Mouse (Mus musculus): ENCODE results near the gene Phf19. TPM values are rescaled to one million over a fixed set of nuclear protein-coding genes. Genes with fewer than 3 reads are reported as not detected.

The Phf19 gene
- total and polyA plus RNA-seq, 3 experiments, result 10.2 to 26.2 TPM; not detected in 1

GRCm38 (mm10) chr2:34961481-34962036, 47.7 kb upstream of the Phf19 start, which contains the start of gene Traf1:
TSS of gene Traf1 (minus strand) at chr2:34961772.
- Histone ChIP-seq H3K9me3 (replicated peaks; ENCODE audit: insufficient read depth, low read length) (no peaks in the 10 kb centered on the region), H3K27ac (ENCODE audit: control insufficient read depth, low read depth, low read length) (no peak within 1 kb of the TSS), H3K4me1 (ENCODE audit: control insufficient read depth in 1 of 2, insufficient read depth in 2 of 2, low read length in 2 of 2) (peaks cover 0 to 24% of the 10 kb centered on the region in 2 experiments; a peak in 2 of 4 replicates), H3K36me3 (ENCODE audit: control insufficient read depth in 1 of 2, insufficient read depth in 2 of 2, low read length in 2 of 2) (peaks cover 0 to 13% of the 10 kb centered on the region in 2 experiments; a peak in 2 of 4 replicates), H3K79me2 (ENCODE audit: control insufficient read depth, insufficient read depth, low read length, poor library complexity) (no peaks in the 10 kb centered on the region), H3K27me3 (ENCODE audit: control insufficient read depth in 1 of 2, insufficient read depth in 2 of 2, low read length in 2 of 2) (peaks cover 0 to 2% of the 10 kb centered on the region in 2 experiments; a peak in 3 of 4 replicates), H3K9ac (ENCODE audit: control insufficient read depth, low read depth, low read length, poor library complexity, severe bottlenecking) (no peak within 1 kb of the TSS), H3K4me3 (ENCODE audit: control insufficient read depth in 1 of 2, insufficient read depth in 1 of 2, low read depth in 2 of 2, low read length in 2 of 2) (no peak within 1 kb of the TSS)
- no peak for DNase-seq (ENCODE audit: low read depth, low spot score)
- TF ChIP-seq MAZ (IDR thresholded peaks at IDR 0.05; ENCODE audit: low read depth, low read length) (no peak), USF2 (IDR thresholded peaks at IDR 0.05; ENCODE audit: borderline replicate concordance in 1 of 2, insufficient read depth in 1 of 2, low read depth in 1 of 2, low read length in 2 of 2) (no peak), POLR2AphosphoS5 (IDR thresholded peaks at IDR 0.05; ENCODE audit: borderline replicate concordance, low read depth, low read length) (no peak), MYB (IDR thresholded peaks at IDR 0.05; ENCODE audit: low read depth, low read length) (no peak), UBTF (IDR thresholded peaks at IDR 0.05; ENCODE audit: borderline replicate concordance, insufficient read depth, low read depth, low read length) (no peak), MEF2A (IDR thresholded peaks at IDR 0.05; ENCODE audit: extremely low read depth, insufficient replicate concordance, low read depth, low read length, poor library complexity, severe bottlenecking) (no peak), MXI1 (IDR thresholded peaks at IDR 0.05; ENCODE audit: low read depth, low read length) (no peak), ZKSCAN1 (IDR thresholded peaks at IDR 0.05; ENCODE audit: low read depth, low read length) (no peak), POLR2A (IDR thresholded peaks at IDR 0.05; ENCODE audit: control insufficient read depth in 1 of 2, insufficient read depth in 1 of 2, low read depth in 1 of 2, low read length in 2 of 2, poor library complexity in 1 of 2) (no peak), TBP (IDR thresholded peaks at IDR 0.05; ENCODE audit: low read depth, low read length) (no peak), NRF1 (IDR thresholded peaks at IDR 0.05; ENCODE audit: insufficient read depth, low read depth, low read length, poor library complexity, severe bottlenecking) (no peak)

- Histone ChIP-seq H3K9me3 (replicated peaks; ENCODE audit: insufficient read depth, low read length) (no peaks in the 10 kb centered on the region), H3K27me3 (ENCODE audit: control insufficient read depth in 1 of 2, insufficient read depth in 2 of 2, low read length in 2 of 2) (peaks cover 0 to 2% of the 10 kb centered on the region in 2 experiments; a peak in 3 of 4 replicates), H3K4me1 (ENCODE audit: control insufficient read depth in 1 of 2, insufficient read depth in 2 of 2, low read length in 2 of 2) (peaks cover 0 to 24% of the 10 kb centered on the region in 2 experiments; a peak in 2 of 4 replicates), H3K36me3 (ENCODE audit: control insufficient read depth in 1 of 2, insufficient read depth in 2 of 2, low read length in 2 of 2) (peaks cover 0 to 13% of the 10 kb centered on the region in 2 experiments; a peak in 2 of 4 replicates), H3K79me2 (ENCODE audit: control insufficient read depth, insufficient read depth, low read length, poor library complexity) (no peaks in the 10 kb centered on the region), H3K4me3 (ENCODE audit: control insufficient read depth in 1 of 2, insufficient read depth in 1 of 2, low read depth in 2 of 2, low read length in 2 of 2) (no peak overlapping the region), H3K9ac (ENCODE audit: control insufficient read depth, low read depth, low read length, poor library complexity, severe bottlenecking) (no peak overlapping the region), H3K27ac (ENCODE audit: control insufficient read depth, low read depth, low read length) (no peak overlapping the region)
- no peak for DNase-seq (ENCODE audit: low read depth, low spot score)
- TF ChIP-seq TAL1 (IDR thresholded peaks at IDR 0.05; ENCODE audit: low read length), result no peak
- TF ChIP-seq SMC3 (IDR thresholded peaks at IDR 0.05; ENCODE audit: low read depth, low read length), result no peak
These were observed 47.1 kb upstream of the Phf19 start for GRCm38 (mm10) chr2:34960966-34961365.

Data from MEL (cell line).